Mouse (Mus musculus) stomach, embryonic 14.5 days (tissue): ENCODE data around the gene Antxr1. TPM values are rescaled to one million over a fixed set of nuclear protein-coding genes. Genes with fewer than 3 reads are reported as not detected.

ENCODE experiments used
- ATAC-seq: fragments of 200-750 bp; cut with Nextera tagmentation; 2 replicates; pipeline ENCODE4 v1.8.0; 2017; ENCODE audit warnings: low read depth, moderate TSS enrichment; ENCODE audit not compliant: insufficient number of reproducible peaks, insufficient read depth, low FRiP score
- H3K27ac ChIP-seq: fragments of 300-500 bp; sonication (generic); 2 replicates; pipeline ENCODE4 v1.5.1; 2014; ENCODE audit warnings: mild to moderate bottlenecking, low read length, moderate library complexity, mixed read lengths
- H3K27me3 ChIP-seq: fragments of 300-500 bp; sonication (generic); 2 replicates; pipeline ENCODE4 v1.6.1; 2014; ENCODE audit warnings: low read length, control low read depth, mixed read lengths; ENCODE audit not compliant: control insufficient read depth, insufficient read depth
- H3K36me3 ChIP-seq: fragments of 300-500 bp; sonication (generic); 2 replicates; pipeline ENCODE4 v1.6.1; 2014; ENCODE audit warnings: mild to moderate bottlenecking, control low read depth, low read length, moderate library complexity, mixed read lengths; ENCODE audit not compliant: control insufficient read depth, insufficient read depth
- H3K4me1 ChIP-seq: fragments of 300-500 bp; sonication (generic); 2 replicates; pipeline ENCODE4 v1.6.1; 2014; ENCODE audit warnings: low read length, control low read depth, mixed read lengths; ENCODE audit not compliant: control insufficient read depth, insufficient read depth
- H3K4me2 ChIP-seq: fragments of 300-500 bp; sonication (generic); replicated peaks from 2 replicates; pipeline ENCODE4 v1.6.1; 2014; ENCODE audit warnings: low read depth, low read length, control low read depth
- H3K4me3 ChIP-seq: fragments of 300-500 bp; sonication (generic); 2 replicates; pipeline ENCODE4 v1.5.1; 2014; ENCODE audit warnings: low read depth, low read length, control low read depth
- H3K9ac ChIP-seq: fragments of 300-500 bp; sonication (generic); replicated peaks from 2 replicates; pipeline ENCODE4 v1.6.1; 2014; ENCODE audit warnings: low read depth, mild to moderate bottlenecking, control low read depth, low read length, moderate library complexity, mixed read lengths
- H3K9me3 ChIP-seq: fragments of 300-500 bp; sonication (generic); 2 replicates; pipeline ENCODE4 v1.6.1; 2016; ENCODE audit warnings: low read depth, low read length, control low read depth; ENCODE audit not compliant: control insufficient read depth
- WGBS: fragments of 180-500 bp; shearing (Covaris S2); extraction: QIAGEN DNeasy Blood & Tissue Kit; methylation state at CpG from one replicate; pipeline ENCODE4 v1.1.7; 2014; 5-methylcytosine and 5-hydroxymethylcytosine counted together
- polyA plus RNA-seq: library from polyadenylated mRNA; unstranded; fragments of >200 nt; fragmentation: Nextera tagmentation; extraction: Ambion mirVana; gene quantifications from 2 replicates; pipeline ENCODE4 v1.2.1, GENCODE M21; 2014

The Antxr1 gene
- polyA plus RNA-seq, 1 experiment from 2014 or later = 13.5 TPM

- WGBS = 32% methylated on average over 7 of the region's 7 CpGs
- Histone ChIP-seq H3K4me1 (no peaks in the 10 kb centered on the region), H3K9me3 (no peaks in the 10 kb centered on the region)
Measured at GRCm38 (mm10) chr6:87254756-87255155, 80.9 kb downstream of the Antxr1 start.

GRCm38 (mm10) chr6:87251716-87252115 is 83.9 kb downstream of the Antxr1 start:
- no peak overlapping the region for H3K4me2 ChIP-seq
- H3K27me3 ChIP-seq = no peaks in the 10 kb centered on the region
- no peaks in the 10 kb centered on the region for H3K9me3 ChIP-seq
- no peak overlapping the region for H3K4me3 ChIP-seq
- no peak overlapping the region for H3K9ac ChIP-seq
- no peaks in the 10 kb centered on the region; the same call in 1 of the 2 replicates for H3K36me3 ChIP-seq
- H3K27ac ChIP-seq = no peak overlapping the region
- peaks cover 4% of the 10 kb centered on the region; the same call in 1 of the 2 replicates for H3K4me1 ChIP-seq
- ATAC-seq = no peak
- 81% methylated on average over 5 of the region's 5 CpGs for WGBS

More at GRCm38 (mm10) chr6:87254756-87255155, 80.9 kb downstream of the Antxr1 start:
- Histone ChIP-seq H3K27ac (no peak overlapping the region), H3K27me3 (no peaks in the 10 kb centered on the region), H3K4me2 (no peak overlapping the region), H3K36me3 (no peaks in the 10 kb centered on the region), H3K4me3 (no peak overlapping the region), H3K9ac (no peak overlapping the region)
- peak; percentile 48; the same call in 1 of the 2 replicates for ATAC-seq

- H3K9ac ChIP-seq = no peak overlapping the region
- H3K4me2 ChIP-seq = no peak overlapping the region
- H3K36me3 ChIP-seq = no peaks in the 10 kb centered on the region; the same call in 1 of the 2 replicates
- WGBS = 91% methylated on average over 3 of the region's 3 CpGs
- no peak overlapping the region for H3K4me3 ChIP-seq
- H3K4me1 ChIP-seq = peaks cover 4% of the 10 kb centered on the region; the same call in 1 of the 2 replicates
- ATAC-seq = no peak
- no peaks in the 10 kb centered on the region for H3K9me3 ChIP-seq
- H3K27me3 ChIP-seq = no peaks in the 10 kb centered on the region
- no peak overlapping the region for H3K27ac ChIP-seq
Measured at GRCm38 (mm10) chr6:87250701-87251100, 84.9 kb downstream of the Antxr1 start.

GRCm38 (mm10) chr6:87248226-87248834 is 87.3 kb downstream of the Antxr1 start:
- Histone ChIP-seq H3K4me3 (no peak overlapping the region), H3K27ac (no peak overlapping the region), H3K27me3 (no peaks in the 10 kb centered on the region), H3K4me2 (no peak overlapping the region), H3K4me1 (peaks cover 4% of the 10 kb centered on the region; the same call in 1 of the 2 replicates), H3K9ac (no peak overlapping the region), H3K9me3 (no peaks in the 10 kb centered on the region), H3K36me3 (no peaks in the 10 kb centered on the region; the same call in none of the 2 replicates)
- 53% methylated on average over 9 of the region's 9 CpGs for WGBS
- ATAC-seq = no peak

DNA sequence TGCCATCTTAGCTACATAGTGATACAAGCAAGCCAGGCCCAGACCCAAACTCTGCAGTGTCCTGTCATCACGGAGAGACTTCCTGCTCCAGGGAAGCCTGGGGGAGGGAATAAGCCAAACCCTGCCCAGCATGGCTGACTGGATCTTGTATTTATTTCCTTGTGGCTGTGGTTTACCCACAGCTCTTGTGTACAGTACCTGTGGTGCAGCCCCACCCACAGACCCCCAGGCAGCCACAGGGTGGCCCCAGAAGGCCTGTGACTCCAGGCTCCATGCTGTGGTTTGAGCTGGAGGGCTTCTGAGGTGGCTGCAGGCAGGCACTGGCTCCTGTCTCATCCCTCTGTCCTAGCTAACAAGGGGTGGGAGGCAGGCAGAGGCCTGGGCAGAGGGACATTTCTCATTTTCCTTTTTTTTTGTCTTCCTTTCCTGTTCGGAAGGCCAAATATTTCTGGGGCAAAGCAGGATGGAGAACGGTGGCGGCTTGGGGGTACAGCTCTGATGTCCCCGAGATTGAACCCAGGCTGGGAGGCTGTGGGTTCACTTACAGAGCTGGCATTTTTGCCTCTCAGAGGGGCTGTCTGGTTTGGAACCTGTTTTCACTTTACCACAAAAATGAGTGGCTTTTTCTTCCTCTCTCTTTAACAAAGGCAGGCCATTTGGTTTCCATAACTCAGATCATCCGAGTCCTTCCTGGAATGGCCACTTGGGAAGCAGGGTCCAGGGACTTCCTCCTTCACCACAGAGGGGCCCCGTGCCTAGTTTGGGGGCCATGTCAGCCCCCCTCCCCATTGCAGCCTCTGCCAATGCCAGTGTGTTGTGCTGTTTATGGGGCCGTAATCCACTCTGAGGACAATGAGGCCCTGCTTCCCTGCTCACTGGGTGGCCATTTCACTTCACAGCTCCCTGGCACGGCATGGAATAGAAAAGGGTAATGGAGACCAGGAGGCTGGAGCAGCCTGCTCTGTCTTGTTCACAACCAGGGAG is 91.2 kb downstream of the Antxr1 start:
- H3K9ac ChIP-seq = no peak overlapping the region
- H3K27ac ChIP-seq = no peak overlapping the region
- H3K36me3 ChIP-seq = no peaks in the 10 kb centered on the region; the same call in none of the 2 replicates
- peaks cover 4% of the 10 kb centered on the region; the same call in 1 of the 2 replicates for H3K4me1 ChIP-seq
- H3K9me3 ChIP-seq = no peaks in the 10 kb centered on the region
- WGBS = 81% methylated on average over 9 of the region's 9 CpGs
- no peak overlapping the region for H3K4me3 ChIP-seq
- no peak for ATAC-seq
- no peak overlapping the region for H3K4me2 ChIP-seq
- H3K27me3 ChIP-seq = no peaks in the 10 kb centered on the region

DNA sequence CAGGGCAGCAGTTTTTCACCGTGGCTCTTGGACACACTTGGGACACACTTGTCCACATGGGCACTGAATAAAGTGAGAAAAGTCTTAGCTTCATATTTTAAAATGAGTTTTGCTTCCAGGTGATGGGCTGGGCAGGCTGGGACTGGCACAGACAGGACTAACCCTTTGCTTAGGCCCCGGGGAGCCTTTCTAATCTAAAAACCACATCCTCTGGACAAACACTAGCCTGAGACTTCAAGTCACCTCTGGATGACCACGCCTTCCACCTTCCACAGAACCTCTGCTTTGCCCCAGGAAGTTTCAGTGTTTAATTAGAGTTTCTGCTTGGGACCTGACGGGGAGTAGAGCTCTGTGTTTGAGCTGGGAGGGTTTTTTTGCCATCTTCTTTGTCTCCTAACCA is 98.4 kb downstream of the Antxr1 start:
- 0 out of 2 replicates have a peak overlapping the region, but pooled peaks have one; percentile 15 for H3K27ac ChIP-seq
- H3K4me3 ChIP-seq = no peak overlapping the region
- no peaks in the 10 kb centered on the region for H3K4me1 ChIP-seq
- peak; percentile 72; the same call in 1 of the 2 replicates for ATAC-seq
- no peak overlapping the region for H3K9ac ChIP-seq
- 63% methylated on average over 4 of the region's 4 CpGs for WGBS
- no peaks in the 10 kb centered on the region; the same call in 1 of the 2 replicates for H3K36me3 ChIP-seq
- no peaks in the 10 kb centered on the region for H3K9me3 ChIP-seq
- no peaks in the 10 kb centered on the region for H3K27me3 ChIP-seq
- no peak overlapping the region for H3K4me2 ChIP-seq

DNA sequence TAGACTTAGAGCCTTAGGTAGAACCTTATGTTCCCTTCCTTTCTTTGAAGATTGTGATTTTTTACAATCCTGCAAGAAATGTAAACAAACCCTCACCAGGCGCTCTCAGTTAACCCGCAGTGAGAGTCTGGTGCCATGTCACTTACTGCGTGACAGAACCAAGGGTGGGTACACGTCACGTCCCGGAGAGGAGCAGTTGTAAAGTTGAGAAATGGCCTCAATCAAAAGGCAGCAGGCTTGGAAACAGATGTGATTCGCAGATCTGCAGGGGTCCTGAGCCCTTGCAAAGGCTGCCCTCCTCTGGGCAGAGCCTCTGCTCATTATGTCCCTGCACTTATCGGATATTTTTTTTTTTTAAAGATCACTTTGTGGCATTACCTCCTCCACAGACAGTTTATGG is 99.6 kb downstream of the Antxr1 start:
- Histone ChIP-seq H3K27ac (no peak overlapping the region), H3K4me3 (no peak overlapping the region), H3K36me3 (no peaks in the 10 kb centered on the region; the same call in 1 of the 2 replicates), H3K9ac (no peak overlapping the region), H3K4me2 (no peak overlapping the region), H3K27me3 (no peaks in the 10 kb centered on the region), H3K9me3 (no peaks in the 10 kb centered on the region), H3K4me1 (no peaks in the 10 kb centered on the region)
- ATAC-seq = no peak
- WGBS = 32% methylated on average over 8 of the region's 8 CpGs

DNA sequence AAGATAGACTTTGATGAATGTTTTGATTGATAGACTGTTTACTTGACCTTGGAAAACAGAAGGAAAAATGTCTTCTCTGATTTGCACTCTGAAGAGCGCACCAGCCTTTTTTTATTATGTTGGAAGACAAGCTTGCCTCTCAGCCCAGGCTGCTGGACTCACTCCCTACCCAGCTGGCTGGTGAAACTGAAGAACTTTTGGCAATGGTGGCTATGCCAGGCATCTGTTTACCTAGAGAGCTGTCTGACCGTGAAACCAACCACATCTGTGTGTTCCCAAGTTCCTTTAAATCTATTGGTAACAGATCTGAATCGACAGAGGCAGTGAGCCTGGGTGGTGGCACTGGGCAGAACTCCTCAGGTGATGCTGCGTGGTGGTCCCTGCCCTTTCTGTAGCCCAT is 102.5 kb downstream of the Antxr1 start:
- Histone ChIP-seq H3K27ac (no peak overlapping the region), H3K27me3 (no peaks in the 10 kb centered on the region), H3K4me3 (no peak overlapping the region), H3K4me2 (no peak overlapping the region), H3K9ac (no peak overlapping the region), H3K4me1 (no peaks in the 10 kb centered on the region), H3K9me3 (no peaks in the 10 kb centered on the region; the same call in 1 of the 2 replicates), H3K36me3 (no peaks in the 10 kb centered on the region)
- WGBS = 69% methylated on average over 4 of the region's 4 CpGs
- ATAC-seq = no peak
